Mouse (Mus musculus) urinary bladder, postnatal 25 days (tissue): ENCODE measurements around the gene Pigk.

Experiments
- DNase-seq: peaks from one replicate; pipeline ENCODE4 v3.0.0; 2022; ENCODE audit warnings: low spot score

The Pigk gene

DNA sequence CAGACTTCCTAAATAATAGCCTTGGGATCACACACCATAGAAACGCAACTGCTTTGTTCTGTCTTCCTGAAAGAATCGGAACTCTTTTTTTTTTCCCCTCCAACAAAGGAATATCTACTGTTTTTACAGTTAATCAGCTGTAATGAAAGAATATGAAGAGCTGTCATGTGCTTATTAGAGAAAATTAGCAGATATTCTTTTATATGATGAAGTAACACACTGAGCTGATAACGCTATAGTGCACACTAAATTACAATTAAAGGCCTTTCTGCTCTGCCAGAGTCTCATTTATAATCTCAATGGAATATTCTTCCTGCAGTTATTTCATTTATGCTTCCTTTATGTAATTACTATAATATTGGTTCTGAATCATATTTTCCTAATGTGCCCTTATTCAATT, 128.7 kb downstream of the Pigk start:
- DNase-seq: no peak

DNA sequence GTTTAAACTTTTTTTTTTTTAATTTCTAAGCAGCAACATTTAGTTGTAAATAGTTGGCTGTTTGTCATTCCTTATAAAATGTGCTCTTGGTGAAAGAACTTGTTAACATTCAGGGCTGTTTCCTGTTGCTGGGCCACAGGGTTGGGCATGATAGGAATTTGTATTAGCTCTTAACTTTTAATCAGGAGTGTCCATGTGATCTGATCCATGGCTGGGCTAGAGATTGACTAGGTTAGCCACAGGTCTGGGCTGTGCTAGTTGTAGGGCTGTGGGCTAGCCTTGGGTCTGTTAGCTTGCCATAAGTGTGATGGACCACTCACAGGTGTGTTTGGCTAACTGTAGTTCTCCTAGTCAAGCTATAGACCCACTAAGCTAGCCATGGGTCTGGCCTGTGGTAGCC, 130.0 kb downstream of the Pigk start:
- DNase-seq: no peak

DNA sequence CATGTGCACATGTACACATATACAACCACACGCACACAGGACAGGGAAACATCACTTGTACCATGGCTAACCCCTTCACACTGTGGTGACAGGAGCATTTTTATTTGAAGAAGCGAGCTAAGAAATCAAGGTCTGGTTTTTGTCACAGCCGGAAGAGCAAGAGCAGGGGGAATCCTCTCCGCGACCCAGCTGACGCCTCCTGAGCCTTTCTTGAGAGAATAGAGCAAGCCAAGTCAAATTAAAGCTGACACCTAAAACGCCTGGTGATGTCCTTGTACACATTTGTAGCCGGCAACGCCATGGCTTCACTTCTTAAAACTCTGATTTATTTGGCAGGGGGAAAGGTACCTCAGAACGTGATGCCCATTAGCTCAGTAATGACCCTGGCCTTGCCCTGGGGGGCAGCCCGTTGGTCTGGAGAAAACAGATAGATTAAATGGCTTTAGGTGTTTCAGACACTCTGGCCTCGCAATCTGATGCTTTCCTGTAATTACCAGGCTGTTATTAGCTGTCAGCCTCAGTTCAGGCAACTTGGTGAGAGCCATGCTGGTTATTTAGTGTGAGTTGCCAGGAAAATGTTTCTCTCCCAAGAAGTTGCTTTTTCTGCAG, 141.2 kb downstream of the Pigk start:
- no peak for DNase-seq

DNA sequence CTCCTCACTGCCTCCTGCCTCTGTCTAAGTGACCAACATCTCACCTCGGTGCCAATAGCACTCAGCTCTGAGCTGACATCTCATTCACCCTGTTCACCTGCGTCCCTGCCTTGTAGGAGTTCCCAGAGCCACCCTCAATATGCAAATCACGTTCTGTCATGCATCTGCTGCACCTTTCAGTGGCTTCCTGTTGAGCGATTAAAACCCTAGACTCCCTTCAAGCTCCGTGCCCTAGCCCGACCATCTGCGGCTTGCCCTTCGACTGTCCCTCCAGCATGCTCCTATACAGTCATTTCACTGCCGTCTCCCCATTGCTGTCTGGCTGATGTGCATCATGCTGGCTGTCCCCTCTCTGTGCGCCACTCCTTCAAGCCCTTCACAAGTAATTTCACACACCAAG, 142.2 kb downstream of the Pigk start:
- no peak for DNase-seq

DNA sequence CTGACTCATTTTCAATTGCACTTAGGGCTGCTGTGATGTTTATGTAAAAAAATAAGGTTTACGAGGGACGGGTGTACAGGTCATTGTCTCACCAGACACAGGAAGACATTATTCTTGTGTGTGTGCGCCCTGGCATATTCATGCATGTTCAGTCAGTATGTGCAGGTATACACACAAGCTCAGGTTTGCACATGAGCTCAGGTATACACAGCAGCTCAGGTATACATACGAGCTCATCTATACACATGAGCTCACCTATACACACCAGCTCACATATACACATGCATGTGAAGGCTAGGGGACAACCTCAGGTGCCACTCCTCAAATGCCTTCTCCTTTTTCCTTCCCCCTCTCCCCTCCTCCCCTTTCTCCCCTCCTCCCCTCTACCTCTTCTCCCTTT, 147.6 kb downstream of the Pigk start:
- no peak for DNase-seq

DNA sequence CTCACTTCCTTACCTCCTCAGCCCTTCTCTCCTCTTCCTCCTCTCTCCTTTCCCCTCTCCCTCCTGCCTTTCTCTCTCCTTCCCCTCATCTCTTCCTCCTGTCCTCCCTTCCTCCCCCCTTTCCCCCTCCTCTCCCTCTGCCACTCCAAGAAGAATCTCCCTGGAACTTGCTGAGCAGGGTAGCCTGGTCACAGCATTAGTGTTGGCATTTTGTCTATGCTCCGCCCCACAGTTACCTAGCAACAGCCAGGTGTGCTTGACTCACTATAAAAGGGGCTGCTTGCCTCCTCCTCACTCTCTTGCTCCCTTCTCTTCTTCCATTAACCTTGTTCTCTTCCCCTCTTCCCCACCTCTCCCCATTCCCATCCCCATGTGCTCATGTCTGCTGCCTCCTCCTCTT, 148.1 kb downstream of the Pigk start:
- no peak for DNase-seq

DNA sequence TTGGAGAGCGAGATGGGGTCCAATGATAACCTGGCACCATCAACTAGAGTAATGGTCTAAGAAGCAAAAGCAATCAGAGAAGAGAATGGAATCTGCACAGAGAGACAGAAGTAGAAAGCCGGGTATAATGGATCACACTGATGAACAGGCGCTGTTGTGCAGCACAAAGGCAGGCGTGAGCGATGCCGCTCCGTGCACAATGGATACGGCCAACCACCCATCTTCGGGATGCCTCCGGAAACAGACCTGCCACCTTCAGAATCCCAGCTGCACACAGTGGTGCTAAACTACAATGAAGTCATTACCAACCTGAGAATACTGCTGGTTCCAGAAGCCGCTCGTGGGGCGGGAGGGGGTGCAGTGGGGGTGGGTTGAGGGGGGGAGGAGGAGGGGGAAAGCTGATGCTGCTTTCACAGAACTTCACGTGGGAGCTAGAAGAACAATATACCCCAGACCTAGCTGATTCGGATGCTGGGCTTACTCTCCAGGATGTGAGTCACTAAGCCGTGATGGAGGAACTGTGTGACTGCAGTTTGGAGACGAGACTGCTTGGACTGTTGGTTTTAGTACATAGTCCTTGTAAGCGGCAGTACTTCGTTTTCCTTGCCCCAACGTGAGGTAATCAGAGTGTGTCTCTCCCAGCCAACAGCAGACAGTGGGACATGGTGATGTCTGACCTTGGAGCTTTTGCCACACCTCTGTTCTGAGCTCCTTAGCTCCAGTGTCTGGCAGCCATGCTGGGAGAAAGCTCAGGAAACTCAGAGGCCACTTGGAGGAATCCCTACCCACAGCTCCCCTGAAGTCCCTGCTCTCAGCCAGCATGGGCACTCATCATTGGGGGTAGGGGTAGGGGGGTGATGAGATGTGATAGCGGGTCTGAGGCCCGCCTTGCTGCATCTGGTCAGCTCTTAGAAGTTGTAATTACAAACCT, 152.4 kb downstream of the Pigk start:
- DNase-seq: no peak

DNA sequence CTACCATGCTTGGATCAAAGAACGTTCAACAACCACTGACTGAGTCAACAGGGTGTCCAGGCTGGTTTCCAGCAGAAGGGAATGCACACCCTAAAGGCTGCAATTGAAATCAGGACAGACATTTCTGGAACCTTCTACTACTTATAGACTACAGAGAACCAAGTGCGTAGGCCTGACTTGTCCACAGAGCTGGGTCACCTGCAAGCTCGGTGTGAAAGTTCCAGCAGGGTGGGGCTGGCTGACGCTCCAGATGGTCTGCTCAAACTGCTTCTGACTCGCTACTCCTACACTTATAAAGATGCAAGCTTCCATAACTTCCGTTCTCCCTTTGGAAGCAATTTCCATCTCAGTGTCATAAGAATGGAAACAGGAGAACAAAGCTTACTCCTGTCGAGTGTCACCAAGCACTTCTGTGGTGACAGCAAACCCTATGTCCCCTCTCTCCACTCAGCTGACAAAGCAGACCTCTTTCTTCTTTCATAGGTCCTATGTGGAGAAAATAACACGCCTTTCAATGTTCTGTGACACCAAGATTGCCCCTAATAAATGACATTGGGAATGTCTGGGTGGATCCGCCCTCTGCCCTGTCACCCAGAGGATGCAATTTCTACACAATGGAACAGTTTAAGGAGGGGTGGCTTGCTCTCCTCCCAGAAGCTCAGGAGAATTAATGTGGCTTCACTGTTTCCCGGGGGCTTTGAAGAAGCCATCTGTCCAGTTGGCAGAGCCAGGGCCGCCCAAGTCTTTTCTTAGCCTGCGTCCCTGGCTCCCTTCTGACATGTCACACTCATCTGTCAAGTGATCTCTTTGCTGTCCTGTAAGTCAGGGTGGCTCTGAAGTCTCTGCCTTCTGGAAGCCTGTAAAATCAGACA, 154.0 kb downstream of the Pigk start:
- DNase-seq: no peak

DNA sequence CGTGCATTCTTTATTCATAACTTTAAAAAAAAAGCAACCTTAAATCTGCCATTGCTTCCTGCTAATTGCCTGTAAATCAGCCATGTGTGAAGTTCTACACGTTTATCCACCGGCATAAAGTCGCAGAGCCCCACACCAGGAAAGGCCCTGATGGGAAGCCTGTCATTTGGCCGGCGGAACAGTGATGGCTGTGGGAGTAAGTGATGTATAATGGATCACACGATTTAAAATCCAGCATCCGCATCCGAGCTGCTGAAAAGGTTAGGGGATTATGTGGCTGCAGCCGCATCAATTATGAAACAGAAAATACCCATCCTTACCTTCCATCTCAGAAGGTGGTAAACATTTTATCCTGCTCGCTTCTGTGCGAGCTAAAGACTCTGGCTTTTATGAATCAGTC, 158.2 kb downstream of the Pigk start:
- no peak for DNase-seq

DNA sequence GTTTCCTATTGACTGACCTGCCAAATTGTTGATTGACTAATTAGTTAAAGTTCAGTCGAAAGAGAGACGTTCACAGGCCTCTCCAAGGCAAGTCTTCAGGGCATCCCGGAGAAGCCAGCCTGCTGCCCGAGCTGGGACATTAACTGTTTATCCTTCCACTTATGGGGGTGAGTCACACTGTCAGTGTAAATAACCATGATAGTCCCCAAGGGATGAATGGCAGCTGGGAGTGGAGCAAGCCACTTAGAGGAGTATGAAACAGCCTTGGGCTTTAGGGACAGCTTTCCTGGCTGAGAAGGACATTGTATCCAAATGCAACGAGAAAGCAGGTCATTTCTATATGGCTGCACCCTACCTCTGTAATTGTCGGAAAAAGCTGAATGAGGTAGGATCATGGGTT, 158.7 kb downstream of the Pigk start:
- DNase-seq: no peak

DNA sequence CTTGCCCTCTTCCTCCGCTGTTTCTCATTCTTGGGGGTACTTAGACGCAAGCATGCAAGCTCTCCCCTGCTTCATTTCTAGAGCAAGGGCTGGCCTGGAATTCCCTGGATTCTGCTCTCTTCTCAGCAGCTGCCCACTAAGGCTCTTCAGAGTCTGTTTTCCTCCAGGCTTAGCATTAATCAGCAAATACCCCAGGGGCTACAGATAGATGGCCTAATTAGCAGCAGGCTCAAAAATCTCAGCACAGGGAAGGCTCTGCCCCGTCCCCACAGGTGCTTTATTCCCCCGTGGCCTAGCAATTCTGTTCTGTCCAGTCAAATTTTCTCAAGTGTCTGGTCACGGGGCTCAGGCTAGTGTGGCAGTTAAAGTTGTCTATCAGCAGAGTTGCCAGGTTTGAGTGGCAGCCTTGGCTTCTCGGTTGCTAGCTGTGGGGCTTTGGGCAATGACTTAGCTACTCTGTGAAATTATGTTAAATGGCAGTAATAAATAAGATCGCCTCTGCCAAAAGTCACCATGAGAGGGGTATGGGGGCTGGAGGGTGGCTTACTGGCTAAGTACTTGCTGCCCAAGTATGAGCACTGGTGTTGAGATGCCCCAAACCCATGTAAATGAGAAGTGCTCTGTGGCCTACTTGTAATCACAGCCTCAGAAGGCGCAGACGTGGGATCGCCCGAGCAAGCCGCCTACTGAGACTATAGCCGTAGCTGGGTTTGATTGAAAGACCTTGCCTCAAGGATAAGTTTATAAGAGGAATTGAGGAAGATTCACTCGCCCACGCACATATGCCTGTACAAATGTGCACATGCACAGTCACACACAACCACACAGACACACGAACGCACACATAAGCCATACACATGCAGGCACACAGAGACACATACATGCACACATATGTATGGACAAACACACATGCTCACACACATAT, 160.8 kb downstream of the Pigk start:
- DNase-seq: no peak

DNA sequence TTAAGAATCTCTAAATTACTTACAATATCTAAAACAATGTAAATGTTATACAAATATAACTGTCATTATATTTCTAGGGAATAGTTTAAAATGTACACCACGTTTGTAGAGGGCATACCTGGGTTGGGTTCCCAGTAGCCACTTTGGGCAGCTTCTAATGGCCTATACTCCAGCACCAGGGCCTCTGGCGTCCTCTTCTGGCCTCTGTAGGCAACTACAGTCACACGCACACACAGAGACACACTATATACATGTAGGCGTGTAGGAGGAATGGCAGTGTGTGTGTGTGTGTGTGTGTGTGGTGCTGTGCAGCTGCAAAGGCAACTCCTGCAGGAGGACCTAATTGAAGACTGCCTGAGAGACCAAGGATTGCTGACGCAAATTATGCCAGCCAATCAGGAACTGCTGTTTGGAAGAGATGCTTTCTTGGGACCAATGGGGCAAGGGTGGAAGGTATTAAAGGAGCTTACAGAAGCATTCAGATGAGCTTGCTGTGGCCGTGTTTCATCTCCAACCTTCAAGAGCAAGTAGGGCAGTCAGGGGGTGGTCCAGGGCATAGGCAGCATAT, 161.9 kb downstream of the Pigk start:
- no peak for DNase-seq

DNA sequence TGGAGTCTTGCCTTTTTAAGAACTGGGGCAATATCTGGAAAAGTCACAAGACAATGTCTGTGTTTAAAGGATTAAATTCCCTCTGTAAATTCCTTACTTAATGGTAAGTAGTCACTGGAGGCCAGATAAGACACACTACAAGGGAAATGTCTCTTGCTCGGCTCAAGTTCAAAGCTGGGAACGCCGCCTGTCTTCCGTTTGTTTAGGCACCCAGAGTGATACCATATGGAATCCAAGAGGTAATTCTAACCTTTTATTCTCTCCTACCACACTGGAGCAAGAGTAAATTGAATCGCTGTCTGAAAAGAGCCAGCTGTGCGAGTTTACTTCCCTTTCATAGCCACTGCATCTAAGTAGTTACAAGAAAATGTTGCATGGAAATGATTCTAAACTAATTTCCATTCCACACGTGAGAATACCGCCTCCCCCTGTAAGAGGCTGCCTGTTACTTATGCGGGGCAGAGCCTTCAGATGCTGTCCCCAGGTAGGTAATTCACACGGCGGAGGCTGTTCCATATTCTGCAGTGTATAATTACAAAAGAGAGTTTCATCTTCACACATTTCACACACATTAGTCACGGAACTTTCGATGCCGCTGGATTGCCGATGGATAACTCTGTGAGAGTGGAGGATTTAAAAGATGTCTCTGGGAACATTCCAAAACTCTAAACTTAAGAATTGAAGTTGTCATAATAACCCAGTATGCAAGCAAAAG, 166.4 kb downstream of the Pigk start:
- DNase-seq: no peak

DNA sequence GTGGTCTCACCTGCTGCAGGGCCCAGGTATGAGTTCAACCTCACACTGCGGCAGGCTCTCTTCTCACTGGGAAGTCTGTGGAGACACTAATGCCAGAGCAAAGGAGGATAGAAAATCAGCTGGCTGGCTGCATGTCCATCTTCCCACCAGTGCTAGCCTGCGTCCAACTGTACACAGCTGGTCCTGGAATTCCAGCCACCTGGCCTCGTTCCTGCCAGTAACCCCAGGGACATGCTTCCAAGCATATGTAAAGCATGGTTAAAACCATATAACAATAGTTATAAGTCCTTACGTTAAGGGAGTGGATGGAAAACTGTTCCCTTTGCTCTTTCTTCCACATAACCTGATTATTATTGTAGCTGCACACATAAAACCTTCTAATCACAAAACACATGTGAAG, 167.8 kb downstream of the Pigk start:
- DNase-seq: no peak

DNA sequence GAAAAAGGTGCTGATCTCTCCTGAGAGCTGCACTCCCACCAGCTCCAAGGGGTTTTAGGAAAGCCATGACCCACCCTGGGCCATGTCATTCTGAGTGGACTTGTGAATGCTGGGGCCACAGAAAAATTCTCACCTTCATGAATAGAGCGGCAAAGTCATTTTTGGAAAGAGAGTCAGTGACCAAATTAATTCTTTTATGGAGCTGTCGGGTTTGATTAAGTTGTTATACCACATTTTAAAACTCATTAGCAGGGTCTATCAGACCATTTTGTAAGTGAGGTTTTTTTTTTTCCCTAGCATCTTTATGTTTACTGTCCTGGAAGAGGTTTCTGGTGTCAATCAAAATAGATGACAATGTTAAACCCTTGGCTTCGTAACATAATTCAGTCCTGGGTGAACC, 169.7 kb downstream of the Pigk start:
- DNase-seq: no peak

DNA sequence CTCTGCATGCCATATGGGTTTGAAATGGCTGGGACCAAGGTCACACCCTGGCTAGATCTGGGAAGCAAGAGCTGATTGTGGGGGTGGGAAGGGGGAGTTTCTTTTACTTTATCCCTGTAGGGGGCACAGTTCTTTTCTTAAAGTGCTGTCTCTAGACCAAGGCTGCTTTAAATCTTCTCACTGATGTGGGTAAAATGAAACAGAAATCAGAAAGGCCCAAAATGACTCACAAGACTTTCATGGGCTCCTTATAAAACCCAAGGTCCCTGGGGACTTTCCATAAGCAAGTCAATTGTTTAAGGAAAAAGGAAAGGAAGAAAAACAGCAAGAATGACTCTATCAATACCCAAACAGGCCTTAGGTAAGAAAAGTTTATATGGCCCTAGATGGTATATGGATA, 172.8 kb downstream of the Pigk start:
- no peak for DNase-seq

DNA sequence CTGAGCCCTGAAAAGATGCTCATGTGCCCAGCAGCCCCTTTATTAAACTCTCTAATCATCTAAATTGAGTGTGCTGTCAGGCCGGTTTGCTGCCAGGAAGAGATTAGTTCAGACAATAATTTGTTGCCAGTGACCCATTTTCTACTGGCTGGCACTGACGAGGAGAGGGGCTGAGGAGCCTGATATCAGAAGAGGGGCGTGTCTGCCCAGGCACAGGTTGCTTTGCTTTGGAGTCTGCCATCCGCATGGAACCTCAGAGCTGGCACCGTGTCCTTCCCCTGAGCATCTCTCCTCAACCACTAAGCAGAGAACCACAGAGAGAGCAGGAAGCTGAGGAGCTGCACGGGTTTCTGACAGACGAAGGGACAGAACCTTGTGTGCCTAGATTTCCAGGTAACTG, 174.2 kb downstream of the Pigk start:
- no peak for DNase-seq

DNA sequence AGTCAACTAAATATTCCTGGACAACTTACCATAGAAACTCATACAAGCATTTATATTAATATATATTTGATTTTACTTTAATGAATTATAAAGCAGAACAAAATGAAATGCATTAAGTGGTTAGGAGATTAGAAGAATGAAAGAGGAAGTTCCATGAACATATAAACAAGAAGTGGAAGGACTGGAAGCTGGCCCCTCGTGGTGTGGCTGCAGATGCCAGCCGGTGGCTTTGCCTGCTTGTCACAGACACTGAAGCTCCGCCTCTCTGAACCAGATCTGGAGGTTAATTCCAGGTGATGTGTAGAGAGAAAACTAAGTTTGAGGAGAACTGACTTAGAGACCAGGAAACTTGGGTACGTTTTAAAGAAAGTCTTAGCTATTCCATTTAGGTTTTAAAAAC, 181.0 kb downstream of the Pigk start:
- DNase-seq: no peak

DNA sequence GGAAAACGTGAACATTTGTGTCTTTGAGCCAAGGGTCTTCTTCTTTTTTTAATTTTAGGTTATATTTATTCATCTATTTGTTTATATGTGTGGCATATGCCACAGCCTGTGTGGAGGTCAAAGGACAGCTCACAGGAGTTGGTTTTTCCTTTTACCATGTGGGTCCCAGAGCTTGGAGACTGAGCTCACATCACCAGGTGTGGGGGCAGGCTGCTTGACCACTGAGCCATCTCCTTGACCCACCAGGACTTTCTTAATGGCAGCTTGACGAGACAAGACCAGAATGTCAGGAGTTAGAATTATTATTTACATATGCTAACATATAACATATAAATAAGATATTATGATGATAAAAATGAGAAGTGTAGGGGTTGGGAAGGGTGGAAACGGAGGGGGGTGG, 182.2 kb downstream of the Pigk start:
- DNase-seq: no peak

DNA sequence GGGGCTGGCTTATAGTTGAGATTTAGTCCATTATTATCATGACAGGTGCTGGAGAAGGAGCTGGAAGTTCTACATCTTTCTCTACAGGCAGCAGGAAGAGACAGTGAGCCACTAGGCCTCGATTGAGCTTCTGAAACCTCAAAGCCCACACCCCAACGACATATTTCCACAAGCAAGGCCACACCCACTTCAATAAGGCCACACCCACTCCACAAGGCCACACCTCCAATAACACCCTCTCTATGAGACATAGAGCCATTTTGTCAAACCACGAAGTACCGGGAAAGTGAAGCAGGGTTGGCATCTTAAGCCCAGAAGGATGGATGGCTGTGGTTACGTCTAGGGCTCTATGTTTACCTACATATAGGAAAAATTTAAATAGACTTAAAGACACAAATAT, 183.3 kb downstream of the Pigk start:
- no peak for DNase-seq

DNA sequence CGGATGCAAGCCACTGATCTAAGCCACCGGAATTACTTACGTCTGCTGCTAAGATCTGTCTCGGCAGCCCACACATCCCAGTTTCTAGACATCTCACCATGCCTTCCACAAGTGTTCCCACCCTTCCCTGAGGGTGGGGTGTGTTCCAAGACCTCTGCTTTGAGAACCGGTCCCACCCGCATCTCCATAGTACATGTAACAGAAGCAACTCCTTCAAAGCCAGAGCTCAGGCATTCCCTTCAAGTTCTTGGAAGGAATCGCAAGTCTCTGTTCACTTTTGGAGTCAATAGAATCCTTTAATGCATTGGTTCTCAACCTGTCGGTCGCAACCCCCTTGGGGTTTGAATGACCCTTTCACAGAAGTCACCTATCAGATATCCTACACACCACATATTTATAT, 185.0 kb downstream of the Pigk start:
- no peak for DNase-seq
